Mouse (Mus musculus): ENCODE data around the gene Mmd2.

Gene Mmd2

GRCm38 (mm10) chr5:142545014-142545795 is 63.4 kb downstream of the Mmd2 start:
- peak; percentile 26 to 50 for DNase-seq

GRCm38 (mm10) chr5:142537286-142537685 is 71.3 kb downstream of the Mmd2 start:
- DNase-seq = no peak

GRCm38 (mm10) chr5:142535388-142535787 is 73.2 kb downstream of the Mmd2 start:
- DNase-seq = no peak

- DNase-seq = peak in 1 of 2 experiments; percentile 21
Observed at GRCm38 (mm10) chr5:142529915-142530314, 78.7 kb downstream of the Mmd2 start, which contains the start of gene Papolb. TSS of gene Papolb (minus strand) at chr5:142530076.

DNA sequence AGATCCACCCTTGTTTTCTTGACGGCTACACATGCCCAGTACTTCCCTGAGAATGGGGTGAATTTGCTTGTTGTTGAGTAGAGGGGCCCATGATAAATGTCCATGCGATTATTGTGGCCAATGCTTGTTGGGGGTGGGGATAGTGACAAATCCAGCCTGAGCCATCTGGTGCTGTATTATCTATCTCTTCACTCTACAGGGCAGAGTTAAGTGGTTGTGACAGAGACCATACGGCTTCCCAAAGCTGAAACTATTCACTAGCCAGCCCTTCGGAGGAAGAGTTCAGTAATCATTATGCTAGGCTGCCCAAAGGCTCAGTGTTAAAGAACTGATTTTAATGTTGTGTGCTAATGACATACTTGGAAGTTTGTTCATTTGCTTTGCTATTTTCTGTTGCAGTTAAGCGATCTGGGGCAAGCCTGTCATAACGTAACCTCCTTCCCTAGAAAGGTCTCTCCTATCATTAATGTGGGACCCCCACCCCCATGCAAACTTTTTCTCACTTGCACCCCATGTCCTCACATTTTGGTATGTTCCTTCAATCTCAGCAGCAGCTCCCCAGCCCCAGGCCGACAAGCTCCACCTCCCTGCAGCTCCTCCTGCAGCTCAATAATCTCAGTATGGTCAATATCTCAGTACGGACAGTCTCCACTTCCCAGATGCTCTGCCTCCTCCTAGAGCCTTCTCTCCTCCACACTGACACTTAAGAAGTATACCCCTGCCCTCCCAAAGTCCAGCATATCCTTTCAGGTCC is 83.7 kb downstream of the Mmd2 start:
- DNase-seq = peak; percentile 40 to 51

DNA sequence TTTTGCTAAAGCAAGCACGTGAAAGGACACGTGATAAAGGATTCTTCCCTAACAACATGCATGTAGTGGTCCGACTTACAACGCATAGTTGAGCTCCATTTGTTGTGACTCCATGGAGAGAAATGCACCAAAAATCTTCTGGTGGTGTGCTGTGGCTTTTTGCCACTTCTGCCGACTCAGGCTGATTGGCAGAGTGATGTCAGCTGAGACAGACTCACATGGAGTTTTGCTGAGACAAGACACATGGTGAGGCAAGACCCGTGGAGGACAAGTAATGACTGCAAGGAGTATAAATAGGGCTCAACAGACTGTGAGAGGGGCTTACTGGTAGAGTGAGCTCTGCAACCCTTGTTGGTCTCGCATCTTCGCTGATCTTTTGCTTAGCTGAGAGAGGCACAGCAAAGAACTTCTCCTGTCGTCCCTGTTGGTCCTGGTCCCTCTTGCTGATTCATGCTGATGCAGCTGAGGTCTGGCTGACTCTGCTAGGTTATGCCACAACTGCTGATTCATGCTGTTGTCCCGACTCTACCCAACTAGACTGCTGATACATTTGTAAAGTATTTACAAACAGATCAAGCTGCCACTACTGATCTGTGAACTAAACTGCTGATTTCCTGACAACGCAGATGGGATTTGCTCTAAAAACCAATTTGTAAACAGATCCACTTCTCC is 87.3 kb downstream of the Mmd2 start:
- DNase-seq = no peak

DNA sequence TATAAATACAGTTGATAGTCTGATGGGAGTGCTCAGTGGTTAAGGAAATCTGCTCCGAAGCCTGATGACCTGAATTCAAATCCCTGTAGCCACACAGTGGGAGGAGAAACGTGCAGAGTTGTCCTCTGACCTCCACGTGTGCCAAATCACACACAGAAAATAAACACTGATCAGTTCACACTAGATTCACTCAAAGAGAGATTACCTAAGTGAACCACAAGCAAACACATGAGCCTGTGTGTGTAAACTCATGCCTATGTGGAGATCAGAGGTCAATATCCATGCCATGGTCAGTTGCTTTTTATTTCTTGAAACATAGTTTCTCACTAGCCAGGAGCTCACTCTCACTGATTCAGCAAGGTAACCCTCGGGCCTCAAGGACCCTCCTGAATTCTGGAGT is 88.2 kb downstream of the Mmd2 start:
- DNase-seq = no peak

DNA sequence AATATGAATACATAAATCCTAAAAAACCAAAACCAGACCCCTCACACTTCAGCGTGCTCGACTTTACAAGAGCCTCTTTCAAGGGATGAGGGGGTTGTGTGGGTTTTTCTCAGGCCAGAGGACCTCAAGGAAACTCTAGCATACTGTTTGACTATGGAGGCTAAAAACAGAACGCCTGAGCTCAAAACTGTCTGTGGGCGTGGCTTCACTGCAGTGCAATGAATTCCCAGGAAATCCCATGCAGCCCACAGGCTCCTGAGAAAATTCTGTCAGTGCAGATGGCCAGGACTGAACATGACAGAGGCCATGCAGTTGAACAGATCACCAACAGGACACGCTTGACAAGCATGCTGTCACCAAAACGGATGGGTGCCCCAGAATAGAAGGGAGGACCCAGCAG is 89.6 kb downstream of the Mmd2 start:
- DNase-seq = no peak
